Mouse (Mus musculus): ENCODE measurements around the gene 2200002J24Rik. TPM values are rescaled to one million over a fixed set of nuclear protein-coding genes. Genes with fewer than 3 reads are reported as not detected.

Gene 2200002J24Rik
- not detected in 2 replicates for polyA plus RNA-seq (2021; fragmentation: Nextera tagmentation)
- long read RNA-seq, experiment 1 = 0 reads
- long read RNA-seq, experiment 2 = 0 reads

GRCm38 (mm10) chr7:30698589-30698988 lies at the start of gene 2200002J24Rik:
Gene 2200002J24Rik (plus strand): TSS chr7:30698926.

GRCm38 (mm10) chr7:30649591-30650540 lies 48.9 kb upstream of the 2200002J24Rik start, which contains the start of gene Rbm42:
Gene Rbm42 (minus strand): TSS chr7:30650317.

GRCm38 (mm10) chr7:30664529-30665200 lies 34.1 kb upstream of the 2200002J24Rik start, which contains the start of gene Haus5:
Gene Haus5 (minus strand): TSS chr7:30664994.

GRCm38 (mm10) chr7:30671480-30671879 lies 27.2 kb upstream of the 2200002J24Rik start, which contains the start of gene Pmis2:
Gene Pmis2 (minus strand): TSS chr7:30671605.

GRCm38 (mm10) chr7:30711942-30712341 lies 13.2 kb downstream of the 2200002J24Rik start, which contains the start of gene Atp4a:
Gene Atp4a (plus strand): TSS chr7:30712209.

GRCm38 (mm10) chr7:30729396-30730063 lies 30.8 kb downstream of the 2200002J24Rik start, which contains the start of gene Tmem147:
Gene Tmem147 (minus strand): TSS chr7:30729540.

GRCm38 (mm10) chr7:30743617-30744016 lies 44.9 kb downstream of the 2200002J24Rik start, which contains the start of gene Gapdhs:
Gene Gapdhs (minus strand): TSS chr7:30743681.

Other genes starting within 250 kb of the 2200002J24Rik start
- 1.9 and 2.2 TPM in 2 replicates for gene Kirrel2, start 241.2 kb upstream of the 2200002J24Rik start, polyA plus RNA-seq (2021; fragmentation: Nextera tagmentation)
- 0.90 and 0.92 TPM in 2 replicates for gene Nphs1, start 240.6 kb upstream of the 2200002J24Rik start, polyA plus RNA-seq (2021; fragmentation: Nextera tagmentation)
- not detected in 2 replicates for gene Prodh2, start 205.3 kb upstream of the 2200002J24Rik start, polyA plus RNA-seq (2021; fragmentation: Nextera tagmentation)
- gene Arhgap33, start 163.9 kb upstream of the 2200002J24Rik start, polyA plus RNA-seq (2021; fragmentation: Nextera tagmentation) = 43.0 and 61.1 TPM in 2 replicates
- 6.1 and 6.3 TPM in 2 replicates for gene Hspb6, start 146.7 kb upstream of the 2200002J24Rik start, polyA plus RNA-seq (2021; fragmentation: Nextera tagmentation)
- gene Proser3, start 146.6 kb upstream of the 2200002J24Rik start, polyA plus RNA-seq (2021; fragmentation: Nextera tagmentation) = 1.2 and 4.0 TPM in 2 replicates
- gene Lin37, start 139.1 kb upstream of the 2200002J24Rik start, polyA plus RNA-seq (2021; fragmentation: Nextera tagmentation) = 65.8 and 69.9 TPM in 2 replicates
- gene U2af1l4, start 135.6 kb upstream of the 2200002J24Rik start, polyA plus RNA-seq (2021; fragmentation: Nextera tagmentation) = 122 and 127 TPM in 2 replicates
- 0.33 and 0.40 TPM in 2 replicates for gene Gm49396, start 135.6 kb upstream of the 2200002J24Rik start, polyA plus RNA-seq (2021; fragmentation: Nextera tagmentation)
- 190 and 201 TPM in 2 replicates for gene Psenen, start 135.3 kb upstream of the 2200002J24Rik start, polyA plus RNA-seq (2021; fragmentation: Nextera tagmentation)
- gene Igflr1, start 133.5 kb upstream of the 2200002J24Rik start, polyA plus RNA-seq (2021; fragmentation: Nextera tagmentation) = 0.46 and 0.69 TPM in 2 replicates
- 1.4 and 3.8 TPM in 2 replicates for gene Kmt2b, start 110.2 kb upstream of the 2200002J24Rik start, polyA plus RNA-seq (2021; fragmentation: Nextera tagmentation)
- gene Zbtb32, start 100.0 kb upstream of the 2200002J24Rik start, polyA plus RNA-seq (2021; fragmentation: Nextera tagmentation) = 0.23 and 0.30 TPM in 2 replicates
- gene Upk1a, start 86.1 kb upstream of the 2200002J24Rik start, polyA plus RNA-seq (2021; fragmentation: Nextera tagmentation) = not detected in 2 replicates
- 2,257 and 2,565 TPM in 2 replicates for gene Cox6b1, start 72.8 kb upstream of the 2200002J24Rik start, polyA plus RNA-seq (2021; fragmentation: Nextera tagmentation)
- gene Etv2, start 63.1 kb upstream of the 2200002J24Rik start, polyA plus RNA-seq (2021; fragmentation: Nextera tagmentation) = not detected in 2 replicates
- 136 and 146 TPM in 2 replicates for gene Rbm42, start 48.6 kb upstream of the 2200002J24Rik start, polyA plus RNA-seq (2021; fragmentation: Nextera tagmentation)
- gene Haus5, start 33.9 kb upstream of the 2200002J24Rik start, polyA plus RNA-seq (2021; fragmentation: Nextera tagmentation) = 3.7 and 4.0 TPM in 2 replicates
- not detected in 2 replicates for gene Pmis2, start 27.3 kb upstream of the 2200002J24Rik start, polyA plus RNA-seq (2021; fragmentation: Nextera tagmentation)
- 1.1 and 1.2 TPM in 2 replicates for gene Atp4a, start 13.3 kb downstream of the 2200002J24Rik start, polyA plus RNA-seq (2021; fragmentation: Nextera tagmentation)
- gene Tmem147, start 30.6 kb downstream of the 2200002J24Rik start, polyA plus RNA-seq (2021; fragmentation: Nextera tagmentation) = 194 and 230 TPM in 2 replicates
- gene Gapdhs, start 44.8 kb downstream of the 2200002J24Rik start, polyA plus RNA-seq (2021; fragmentation: Nextera tagmentation) = not detected in 2 replicates
- 3.8 and 3.9 TPM in 2 replicates for gene Sbsn, start 52.5 kb downstream of the 2200002J24Rik start, polyA plus RNA-seq (2021; fragmentation: Nextera tagmentation)
- gene Dmkn, start 64.8 kb downstream of the 2200002J24Rik start, polyA plus RNA-seq (2021; fragmentation: Nextera tagmentation) = 2.9 and 4.1 TPM in 2 replicates
- not detected in 2 replicates for gene Krtdap, start 89.0 kb downstream of the 2200002J24Rik start, polyA plus RNA-seq (2021; fragmentation: Nextera tagmentation)
- not detected in 2 replicates for gene Ffar2, start 124.8 kb downstream of the 2200002J24Rik start, polyA plus RNA-seq (2021; fragmentation: Nextera tagmentation)
- gene Ffar3, start 157.3 kb downstream of the 2200002J24Rik start, polyA plus RNA-seq (2021; fragmentation: Nextera tagmentation) = not detected in 2 replicates
- not detected in 2 replicates for gene Ffar1, start 162.6 kb downstream of the 2200002J24Rik start, polyA plus RNA-seq (2021; fragmentation: Nextera tagmentation)
- gene Cd22, start 181.4 kb downstream of the 2200002J24Rik start, polyA plus RNA-seq (2021; fragmentation: Nextera tagmentation) = 0.04 and 0.13 TPM in 2 replicates
- gene Mag, start 215.9 kb downstream of the 2200002J24Rik start, polyA plus RNA-seq (2021; fragmentation: Nextera tagmentation) = 78.5 and 92.5 TPM in 2 replicates
- not detected in 2 replicates for gene Hamp2, start 225.8 kb downstream of the 2200002J24Rik start, polyA plus RNA-seq (2021; fragmentation: Nextera tagmentation)
- gene Hamp, start 245.1 kb downstream of the 2200002J24Rik start, polyA plus RNA-seq (2021; fragmentation: Nextera tagmentation) = not detected in 2 replicates

Measured in layer of hippocampus, adult 6 months (tissue).